Mouse (Mus musculus): Measurements from ENCODE around the gene Olfr358. TPM values are rescaled to one million over a fixed set of nuclear protein-coding genes. Genes with fewer than 3 reads are reported as not detected.

Gene Olfr358
- polyA plus RNA-seq (2012; rRNA removed) = not detected in 2 replicates
- not detected in 2 replicates for polyA plus RNA-seq (2014; fragmentation: Nextera tagmentation; extraction: Ambion mirVana)

- H3K9me3 ChIP-seq (ENCODE audit: control insufficient read depth, low read length) = no peaks in the 10 kb centered on the region
- H3K4me3 ChIP-seq (ENCODE audit: insufficient read depth in 1 of 2, low read depth in 2 of 2, low read length in 2 of 2) = no peak within 1 kb of the TSS
- no peaks in the 10 kb centered on the region for H3K27me3 ChIP-seq (ENCODE audit: control insufficient read depth, insufficient read depth, low read length)
- H3K9ac ChIP-seq (replicated peaks) = no peak within 1 kb of the TSS
- DNase-seq (ENCODE audit: low read depth in 3 of 3, low spot score in 3 of 3) (no peak), ATAC-seq (ENCODE audit: insufficient read depth) (no peak)
- no peaks in the 10 kb centered on the region for H3K36me3 ChIP-seq (replicated peaks; ENCODE audit: control insufficient read depth, insufficient read depth, low read depth)
- TF ChIP-seq EP300 (IDR thresholded peaks at IDR 0.05; ENCODE audit: low read depth) = no peak
- no peak for TF ChIP-seq CTCF (IDR thresholded peaks at IDR 0.05; ENCODE audit: low read depth)
- H3K27ac ChIP-seq = no peak within 1 kb of the TSS
- H3K4me1 ChIP-seq (replicated peaks; ENCODE audit: control insufficient read depth in 2 of 2, insufficient read depth in 2 of 2, low read length in 1 of 2) = no peaks in the 10 kb centered on the region
- no peak within 1 kb of the TSS for H3K4me2 ChIP-seq (ENCODE audit: low read depth)
These were observed at the start of gene Olfr358 for GRCm38 (mm10) chr2:37009235-37009634. Gene Olfr358 (minus strand): TSS chr2:37009335.

GRCm38 (mm10) chr2:36997030-36997429 is 12.1 kb downstream of the Olfr358 start:
- Histone ChIP-seq H3K27ac (no peak overlapping the region), H3K9me3 (ENCODE audit: control insufficient read depth, low read length) (no peaks in the 10 kb centered on the region), H3K4me1 (replicated peaks; ENCODE audit: control insufficient read depth in 2 of 2, insufficient read depth in 2 of 2, low read length in 1 of 2) (no peaks in the 10 kb centered on the region), H3K27me3 (ENCODE audit: control insufficient read depth, insufficient read depth, low read length) (no peaks in the 10 kb centered on the region), H3K4me3 (ENCODE audit: insufficient read depth in 1 of 2, low read depth in 2 of 2, low read length in 2 of 2) (no peak overlapping the region), H3K9ac (replicated peaks) (no peak overlapping the region), H3K36me3 (replicated peaks; ENCODE audit: control insufficient read depth, insufficient read depth, low read depth) (no peaks in the 10 kb centered on the region), H3K4me2 (ENCODE audit: low read depth) (no peak overlapping the region)
- ATAC-seq (ENCODE audit: insufficient read depth) (no peak), DNase-seq (ENCODE audit: low read depth in 3 of 3, low spot score in 3 of 3) (no peak)
- 54% methylated on average over 1 of the region's 1 CpGs for WGBS (ENCODE audit: insufficient replicate concordance)
- no peak for TF ChIP-seq EP300 (IDR thresholded peaks at IDR 0.05; ENCODE audit: low read depth)
- TF ChIP-seq CTCF (IDR thresholded peaks at IDR 0.05; ENCODE audit: low read depth) = no peak

GRCm38 (mm10) chr2:36993527-36993926 is 15.6 kb downstream of the Olfr358 start, which contains the start of gene Olfr357:
Gene Olfr357 (plus strand): TSS chr2:36993827.
- TF ChIP-seq EP300 (IDR thresholded peaks at IDR 0.05; ENCODE audit: low read depth) (no peak), CTCF (IDR thresholded peaks at IDR 0.05; ENCODE audit: low read depth) (no peak)

More at GRCm38 (mm10) chr2:36993527-36993926, 15.6 kb downstream of the Olfr358 start, which contains the start of gene Olfr357:
- H3K4me3 ChIP-seq (ENCODE audit: insufficient read depth in 1 of 2, low read depth in 2 of 2, low read length in 2 of 2) = no peak within 1 kb of the TSS
- DNase-seq (ENCODE audit: low read depth in 3 of 3, low spot score in 3 of 3) (no peak), ATAC-seq (ENCODE audit: insufficient read depth) (no peak)
- H3K27ac ChIP-seq = no peak within 1 kb of the TSS
- no peaks in the 10 kb centered on the region for H3K27me3 ChIP-seq (ENCODE audit: control insufficient read depth, insufficient read depth, low read length)
- no peaks in the 10 kb centered on the region for H3K36me3 ChIP-seq (replicated peaks; ENCODE audit: control insufficient read depth, insufficient read depth, low read depth)
- H3K9ac ChIP-seq (replicated peaks) = no peak within 1 kb of the TSS
- H3K4me1 ChIP-seq (replicated peaks; ENCODE audit: control insufficient read depth in 2 of 2, insufficient read depth in 2 of 2, low read length in 1 of 2) = no peaks in the 10 kb centered on the region
- no peak within 1 kb of the TSS for H3K4me2 ChIP-seq (ENCODE audit: low read depth)
- WGBS (ENCODE audit: insufficient replicate concordance) = 13% methylated on average over 1 of the region's 1 CpGs
- no peaks in the 10 kb centered on the region for H3K9me3 ChIP-seq (ENCODE audit: control insufficient read depth, low read length)

Other genes with a start within 250 kb of the Olfr358 start
- not detected in 2 replicates for gene Olfr348, start 225.1 kb downstream of the Olfr358 start, polyA plus RNA-seq (2012; rRNA removed)
- gene Olfr348, start 225.1 kb downstream of the Olfr358 start, polyA plus RNA-seq (2014; fragmentation: Nextera tagmentation; extraction: Ambion mirVana) = not detected in 2 replicates
- not detected in 2 replicates for gene Olfr50, start 218.8 kb downstream of the Olfr358 start, polyA plus RNA-seq (2012; rRNA removed)
- gene Olfr50, start 218.8 kb downstream of the Olfr358 start, polyA plus RNA-seq (2014; fragmentation: Nextera tagmentation; extraction: Ambion mirVana) = not detected in 2 replicates
- not detected in 2 replicates for gene Olfr3, start 192.3 kb downstream of the Olfr358 start, polyA plus RNA-seq (2012; rRNA removed)
- gene Olfr3, start 192.3 kb downstream of the Olfr358 start, polyA plus RNA-seq (2014; fragmentation: Nextera tagmentation; extraction: Ambion mirVana) = not detected in 2 replicates
- not detected in 2 replicates for gene Olfr350, start 163.0 kb downstream of the Olfr358 start, polyA plus RNA-seq (2012; rRNA removed)
- not detected in 2 replicates for gene Olfr350, start 163.0 kb downstream of the Olfr358 start, polyA plus RNA-seq (2014; fragmentation: Nextera tagmentation; extraction: Ambion mirVana)
- not detected in 2 replicates for gene Olfr351, start 146.7 kb downstream of the Olfr358 start, polyA plus RNA-seq (2012; rRNA removed)
- gene Olfr351, start 146.7 kb downstream of the Olfr358 start, polyA plus RNA-seq (2014; fragmentation: Nextera tagmentation; extraction: Ambion mirVana) = not detected in 2 replicates
- gene Olfr352, start 140.9 kb downstream of the Olfr358 start, polyA plus RNA-seq (2012; rRNA removed) = not detected in 2 replicates
- gene Olfr352, start 140.9 kb downstream of the Olfr358 start, polyA plus RNA-seq (2014; fragmentation: Nextera tagmentation; extraction: Ambion mirVana) = not detected in 2 replicates
- gene Olfr353, start 116.4 kb downstream of the Olfr358 start, polyA plus RNA-seq (2012; rRNA removed) = not detected in 2 replicates
- not detected in 2 replicates for gene Olfr353, start 116.4 kb downstream of the Olfr358 start, polyA plus RNA-seq (2014; fragmentation: Nextera tagmentation; extraction: Ambion mirVana)
- gene Olfr354, start 103.7 kb downstream of the Olfr358 start, polyA plus RNA-seq (2012; rRNA removed) = not detected in 2 replicates
- not detected in 2 replicates for gene Olfr354, start 103.7 kb downstream of the Olfr358 start, polyA plus RNA-seq (2014; fragmentation: Nextera tagmentation; extraction: Ambion mirVana)
- gene Olfr355, start 80.4 kb downstream of the Olfr358 start, polyA plus RNA-seq (2012; rRNA removed) = not detected in 2 replicates
- not detected in 2 replicates for gene Olfr355, start 80.4 kb downstream of the Olfr358 start, polyA plus RNA-seq (2014; fragmentation: Nextera tagmentation; extraction: Ambion mirVana)
- gene Olfr356, start 72.2 kb downstream of the Olfr358 start, polyA plus RNA-seq (2012; rRNA removed) = not detected in 2 replicates
- not detected in 2 replicates for gene Olfr356, start 72.2 kb downstream of the Olfr358 start, polyA plus RNA-seq (2014; fragmentation: Nextera tagmentation; extraction: Ambion mirVana)
- gene Olfr357, start 15.5 kb downstream of the Olfr358 start, polyA plus RNA-seq (2012; rRNA removed) = not detected in 2 replicates
- not detected in 2 replicates for gene Olfr357, start 15.5 kb downstream of the Olfr358 start, polyA plus RNA-seq (2014; fragmentation: Nextera tagmentation; extraction: Ambion mirVana)
- gene Olfr360, start 56.4 kb upstream of the Olfr358 start, polyA plus RNA-seq (2012; rRNA removed) = not detected in 2 replicates
- not detected in 2 replicates for gene Olfr360, start 56.4 kb upstream of the Olfr358 start, polyA plus RNA-seq (2014; fragmentation: Nextera tagmentation; extraction: Ambion mirVana)
- gene Olfr361, start 80.0 kb upstream of the Olfr358 start, polyA plus RNA-seq (2012; rRNA removed) = not detected in 2 replicates
- not detected in 2 replicates for gene Olfr361, start 80.0 kb upstream of the Olfr358 start, polyA plus RNA-seq (2014; fragmentation: Nextera tagmentation; extraction: Ambion mirVana)
- not detected in 2 replicates for gene Olfr362, start 108.6 kb upstream of the Olfr358 start, polyA plus RNA-seq (2012; rRNA removed)
- not detected in 2 replicates for gene Olfr362, start 108.6 kb upstream of the Olfr358 start, polyA plus RNA-seq (2014; fragmentation: Nextera tagmentation; extraction: Ambion mirVana)
- gene Olfr364-ps1, start 130.0 kb upstream of the Olfr358 start, polyA plus RNA-seq (2012; rRNA removed) = not detected in 2 replicates
- not detected in 2 replicates for gene Olfr364-ps1, start 130.0 kb upstream of the Olfr358 start, polyA plus RNA-seq (2014; fragmentation: Nextera tagmentation; extraction: Ambion mirVana)
- not detected in 2 replicates for gene Olfr365, start 178.9 kb upstream of the Olfr358 start, polyA plus RNA-seq (2012; rRNA removed)
- gene Olfr365, start 178.9 kb upstream of the Olfr358 start, polyA plus RNA-seq (2014; fragmentation: Nextera tagmentation; extraction: Ambion mirVana) = not detected in 2 replicates
- not detected in 2 replicates for gene Olfr366, start 202.2 kb upstream of the Olfr358 start, polyA plus RNA-seq (2012; rRNA removed)
- not detected in 2 replicates for gene Olfr366, start 202.2 kb upstream of the Olfr358 start, polyA plus RNA-seq (2014; fragmentation: Nextera tagmentation; extraction: Ambion mirVana)

Data from liver, embryonic 14.5 days (tissue).